Mouse (Mus musculus): Measurements from ENCODE around the gene Pef1. TPM values are rescaled to one million over a fixed set of nuclear protein-coding genes. Genes with fewer than 3 reads are reported as not detected.

Pef1 gene
- polyA plus RNA-seq, 1 experiment from 2014 or later, result 54.3 TPM

DNA sequence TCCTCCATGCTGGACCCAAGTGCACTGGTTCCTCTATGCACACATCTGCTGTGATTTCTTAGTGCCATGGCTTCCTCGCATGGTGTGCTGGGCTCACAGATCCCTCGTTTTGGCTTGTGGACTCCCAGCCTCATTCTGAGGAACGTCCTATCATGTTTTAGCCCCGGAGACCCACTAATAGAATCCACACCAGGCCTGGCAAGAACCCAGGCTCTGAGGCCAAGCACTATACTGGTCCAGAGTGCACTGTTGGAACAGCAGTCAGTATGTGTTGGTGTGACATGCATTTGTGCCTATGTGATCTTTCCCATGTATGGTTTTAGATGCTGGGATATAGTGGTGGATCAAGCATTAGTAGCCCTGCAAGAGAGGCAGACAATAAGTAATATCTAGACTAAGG lies 29.0 kb upstream of the Pef1 start:
- ATAC-seq (ENCODE audit: insufficient number of reproducible peaks, low FRiP score), result no peak
- peaks cover 54% of the 10 kb centered on the region for H3K27me3 ChIP-seq (replicated peaks)

DNA sequence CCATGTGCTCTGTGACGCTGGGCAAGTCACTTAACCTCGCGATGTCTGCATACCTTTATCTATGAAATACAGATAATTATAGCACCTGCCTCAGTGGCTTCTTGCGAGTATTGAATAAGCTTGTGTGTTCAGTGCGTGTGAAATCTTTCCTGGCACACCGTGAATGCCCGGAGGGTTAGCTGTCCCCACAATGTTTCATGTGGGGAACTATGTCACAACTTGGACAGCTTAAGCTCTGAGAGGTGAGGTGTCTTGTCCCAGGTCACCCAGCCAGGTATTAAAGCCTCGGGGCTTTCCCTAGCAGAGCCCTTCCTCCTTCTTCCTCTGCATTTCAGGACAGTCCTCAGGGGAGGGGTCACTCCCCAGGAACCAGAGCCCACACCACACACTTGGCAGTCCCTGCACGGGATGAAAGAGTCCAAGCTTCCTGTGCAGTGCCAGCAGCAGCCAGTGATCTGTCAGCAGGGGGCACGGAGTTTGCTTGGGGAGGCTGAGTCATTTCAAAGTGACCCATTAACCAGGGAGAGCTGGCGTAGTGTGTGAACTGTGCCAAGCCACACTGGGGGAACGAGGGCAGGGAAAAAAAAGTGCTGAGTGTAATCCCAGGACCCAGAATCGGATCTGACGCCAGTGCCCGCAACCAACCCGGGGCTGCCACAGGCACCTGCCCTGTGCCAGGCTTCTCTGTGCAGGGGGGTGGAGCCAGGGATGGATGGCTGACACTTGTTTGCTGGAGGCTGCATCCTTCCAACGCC lies 27.4 kb upstream of the Pef1 start:
- H3K27me3 ChIP-seq (replicated peaks), result peaks cover 66% of the 10 kb centered on the region

More for the DNA sequence above, 29.0 kb upstream of the Pef1 start:
- Histone ChIP-seq H3K4me2 (no peak overlapping the region), H3K36me3 (no peaks in the 10 kb centered on the region), H3K4me1 (replicated peaks) (0 out of 2 replicates have a peak, but pooled peaks cover 3% of the 10 kb centered on the region), H3K4me3 (no peak overlapping the region), H3K9ac (no peak overlapping the region), H3K27ac (ENCODE audit: poor library complexity, severe bottlenecking) (no peak overlapping the region), H3K9me3 (replicated peaks) (no peaks in the 10 kb centered on the region)
- WGBS, result 79% methylated on average over 4 of the region's 4 CpGs

DNA sequence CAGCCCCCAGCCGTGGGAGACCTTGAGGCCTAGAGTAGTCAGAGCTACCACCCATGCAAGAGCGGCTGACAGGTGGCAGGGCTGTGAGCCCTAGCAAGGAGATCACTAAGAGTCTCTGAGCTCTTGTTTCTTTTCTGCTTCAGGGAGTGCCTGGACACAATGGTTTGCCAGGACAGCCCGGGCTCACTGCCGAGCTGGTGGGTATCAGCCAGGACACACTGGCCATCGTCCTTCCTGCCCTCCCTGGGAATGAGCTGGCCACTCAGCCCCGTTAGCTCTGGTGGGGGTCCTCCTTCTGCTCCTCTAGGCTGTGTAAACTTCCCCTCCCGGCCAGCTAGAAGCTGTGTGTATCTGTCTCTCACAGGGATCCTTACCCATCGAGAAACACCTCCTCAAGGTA lies 25.5 kb upstream of the Pef1 start:
- no peak overlapping the region for H3K4me3 ChIP-seq
- H3K9me3 ChIP-seq (replicated peaks), result no peaks in the 10 kb centered on the region
- H3K4me1 ChIP-seq (replicated peaks), result peaks cover 17% of the 10 kb centered on the region
- ATAC-seq (ENCODE audit: insufficient number of reproducible peaks, low FRiP score), result no peak
- H3K27ac ChIP-seq (ENCODE audit: poor library complexity, severe bottlenecking), result no peak overlapping the region
- H3K27me3 ChIP-seq (replicated peaks), result peaks cover 78% of the 10 kb centered on the region
- no peak overlapping the region for H3K4me2 ChIP-seq
- H3K9ac ChIP-seq, result no peak overlapping the region
- 55% methylated on average over 8 of the region's 8 CpGs for WGBS
- H3K36me3 ChIP-seq, result no peaks in the 10 kb centered on the region

More for the DNA sequence above, 27.4 kb upstream of the Pef1 start:
- Histone ChIP-seq H3K36me3 (no peaks in the 10 kb centered on the region), H3K4me1 (replicated peaks) (0 out of 2 replicates have a peak, but pooled peaks cover 3% of the 10 kb centered on the region), H3K4me2 (no peak overlapping the region), H3K9me3 (replicated peaks) (no peaks in the 10 kb centered on the region), H3K4me3 (no peak overlapping the region), H3K27ac (ENCODE audit: poor library complexity, severe bottlenecking) (no peak overlapping the region), H3K9ac (no peak overlapping the region)
- WGBS, result 69% methylated on average over 17 of the region's 17 CpGs
- no peak for ATAC-seq (ENCODE audit: insufficient number of reproducible peaks, low FRiP score)

DNA sequence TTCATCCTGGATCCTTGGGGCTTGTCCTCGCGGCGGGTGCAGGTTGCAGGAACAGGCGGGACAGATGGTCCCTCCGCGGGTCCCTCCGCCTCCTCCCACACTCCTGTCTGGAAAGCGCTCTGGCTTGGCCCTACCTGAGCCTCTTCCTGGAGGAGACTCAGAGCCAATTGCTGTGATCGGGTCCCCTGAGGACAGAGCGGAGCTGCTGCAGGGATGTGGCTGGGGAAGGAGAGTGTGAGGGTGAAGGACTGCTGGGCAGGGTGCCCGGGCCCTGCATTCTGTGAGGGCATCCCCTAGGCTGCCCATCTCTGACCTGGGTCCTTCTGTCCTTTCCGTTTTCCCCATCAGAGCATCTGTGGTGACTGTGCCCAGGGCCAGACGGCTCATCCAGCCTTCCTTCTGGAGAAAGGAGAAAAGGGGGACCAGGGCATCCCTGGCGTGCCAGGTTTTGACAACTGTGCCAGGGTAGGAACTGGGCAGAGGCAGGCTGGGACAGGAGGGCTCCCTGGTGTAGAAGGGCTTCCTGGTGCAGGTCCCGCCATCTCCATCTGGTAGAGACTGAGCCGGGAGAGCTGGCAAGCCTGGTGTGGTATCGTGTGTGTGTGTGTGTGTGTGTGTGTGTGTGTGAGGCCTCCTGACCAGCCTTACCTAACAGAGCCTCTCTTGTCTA lies 23.4 kb upstream of the Pef1 start:
- H3K27ac ChIP-seq (ENCODE audit: poor library complexity, severe bottlenecking), result no peak overlapping the region
- WGBS, result 45% methylated on average over 17 of the region's 17 CpGs
- H3K36me3 ChIP-seq, result no peaks in the 10 kb centered on the region
- no peak overlapping the region for H3K4me3 ChIP-seq
- 0 out of 2 replicates have a peak, but pooled peaks have one; percentile 12 for ATAC-seq (ENCODE audit: insufficient number of reproducible peaks, low FRiP score)
- H3K9me3 ChIP-seq (replicated peaks), result no peaks in the 10 kb centered on the region
- no peak overlapping the region for H3K9ac ChIP-seq
- H3K27me3 ChIP-seq (replicated peaks), result peaks cover 90% of the 10 kb centered on the region
- peaks cover 21% of the 10 kb centered on the region for H3K4me1 ChIP-seq (replicated peaks)
- H3K4me2 ChIP-seq, result no peak overlapping the region

DNA sequence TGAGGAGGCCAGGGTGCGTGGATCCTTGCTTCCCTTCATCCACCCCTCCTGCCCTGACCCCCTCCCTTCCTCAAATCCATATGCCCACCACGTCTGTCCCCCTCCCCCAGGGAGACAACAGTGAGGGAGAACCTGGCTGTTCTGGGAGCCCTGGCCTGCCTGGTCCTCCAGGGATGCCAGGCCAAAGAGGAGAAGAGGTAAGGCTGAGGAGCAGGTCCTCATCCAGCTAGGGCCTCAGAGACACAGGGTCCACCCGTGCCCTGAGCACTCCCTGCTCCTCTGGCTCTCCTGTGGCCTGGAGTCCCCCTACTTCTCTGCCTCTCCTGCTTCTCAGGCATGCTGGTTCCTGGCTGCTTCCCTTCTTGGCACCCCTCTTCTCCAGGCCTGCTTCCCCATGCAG lies 22.8 kb upstream of the Pef1 start:
- no peak overlapping the region for H3K27ac ChIP-seq (ENCODE audit: poor library complexity, severe bottlenecking)
- H3K36me3 ChIP-seq, result no peaks in the 10 kb centered on the region
- H3K4me2 ChIP-seq, result no peak overlapping the region
- no peak for ATAC-seq (ENCODE audit: insufficient number of reproducible peaks, low FRiP score)
- no peak overlapping the region for H3K9ac ChIP-seq
- peaks cover 24% of the 10 kb centered on the region for H3K4me1 ChIP-seq (replicated peaks)
- H3K27me3 ChIP-seq (replicated peaks), result peaks cover 89% of the 10 kb centered on the region
- no peaks in the 10 kb centered on the region for H3K9me3 ChIP-seq (replicated peaks)
- H3K4me3 ChIP-seq, result no peak overlapping the region
- WGBS, result 57% methylated on average over 3 of the region's 3 CpGs

DNA sequence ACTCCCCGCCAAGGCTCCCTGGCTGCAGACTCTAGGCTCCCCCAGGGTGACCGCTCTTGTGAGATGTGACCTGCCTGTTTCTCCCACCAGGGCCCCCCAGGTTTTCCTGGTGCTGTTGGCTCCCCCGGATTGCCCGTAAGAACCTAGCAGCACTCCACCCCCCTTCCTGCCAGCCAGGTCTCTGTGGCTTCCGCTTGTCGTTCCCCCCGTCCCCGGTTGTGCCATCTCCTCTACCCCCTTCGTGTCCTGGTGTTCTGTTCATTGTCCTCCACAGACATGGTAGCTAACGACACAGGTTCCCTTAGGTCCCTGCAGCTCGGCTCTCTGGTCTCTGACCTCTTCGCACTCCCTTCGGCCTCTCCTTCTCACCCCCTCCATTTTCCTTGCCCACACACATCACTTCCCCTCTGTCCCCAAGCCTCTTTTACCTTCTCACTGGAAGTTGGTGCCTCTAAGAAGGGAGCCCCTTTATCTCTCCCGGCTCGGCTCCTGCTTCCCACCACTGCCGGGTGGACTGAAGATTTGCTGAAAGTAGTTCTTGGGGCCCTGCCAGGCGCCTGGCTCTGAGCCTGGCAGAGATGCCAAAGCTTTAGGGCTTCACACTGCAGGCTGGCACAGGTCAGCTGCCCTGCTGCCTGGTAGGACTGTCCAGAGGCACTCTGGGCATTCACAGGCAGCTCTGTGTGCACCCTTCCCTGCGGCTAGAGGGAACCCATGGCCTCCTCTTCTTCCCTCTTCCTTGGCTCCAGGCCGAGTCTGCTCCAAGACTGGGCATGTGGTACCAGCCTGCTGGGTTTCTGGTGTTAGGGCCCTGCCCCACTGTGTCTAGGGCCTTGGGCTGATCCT lies 20.8 kb upstream of the Pef1 start:
- H3K27ac ChIP-seq (ENCODE audit: poor library complexity, severe bottlenecking), result no peak overlapping the region
- H3K4me2 ChIP-seq, result no peak overlapping the region
- no peak overlapping the region for H3K4me3 ChIP-seq
- no peaks in the 10 kb centered on the region for H3K9me3 ChIP-seq (replicated peaks)
- no peaks in the 10 kb centered on the region for H3K36me3 ChIP-seq
- WGBS, result 59% methylated on average over 19 of the region's 19 CpGs
- H3K27me3 ChIP-seq (replicated peaks), result peaks cover 83% of the 10 kb centered on the region
- H3K4me1 ChIP-seq (replicated peaks), result peaks cover 21% of the 10 kb centered on the region
- H3K9ac ChIP-seq, result no peak overlapping the region; the same call in 1 of the 2 replicates
- no peak for ATAC-seq (ENCODE audit: insufficient number of reproducible peaks, low FRiP score)

DNA sequence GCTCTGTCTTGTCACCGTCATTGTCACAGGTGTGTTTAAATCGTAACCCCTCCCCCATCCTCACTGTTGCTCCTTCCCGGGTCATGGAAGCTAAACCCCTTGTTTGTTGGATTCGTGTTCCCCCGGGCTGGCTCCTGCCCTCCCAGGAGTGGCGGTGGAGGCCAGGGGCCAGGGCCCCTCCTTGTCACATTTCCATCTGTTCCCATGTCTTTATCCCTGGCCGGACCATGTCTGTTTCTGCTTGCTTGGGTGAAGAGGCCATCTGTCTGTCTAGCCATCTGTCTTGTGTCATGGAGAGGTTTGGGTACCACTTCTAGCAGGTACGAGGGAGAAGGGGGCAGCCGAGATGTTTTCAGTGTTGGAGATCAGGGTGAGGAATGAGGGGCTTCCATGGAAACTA lies 20.1 kb upstream of the Pef1 start:
- Histone ChIP-seq H3K4me2 (no peak overlapping the region), H3K27me3 (replicated peaks) (peaks cover 84% of the 10 kb centered on the region), H3K27ac (ENCODE audit: poor library complexity, severe bottlenecking) (no peak overlapping the region), H3K36me3 (no peaks in the 10 kb centered on the region), H3K9me3 (replicated peaks) (no peaks in the 10 kb centered on the region), H3K4me1 (replicated peaks) (peaks cover 21% of the 10 kb centered on the region), H3K4me3 (no peak overlapping the region), H3K9ac (no peak overlapping the region)
- 62% methylated on average over 9 of the region's 9 CpGs for WGBS
- no peak for ATAC-seq (ENCODE audit: insufficient number of reproducible peaks, low FRiP score)

DNA sequence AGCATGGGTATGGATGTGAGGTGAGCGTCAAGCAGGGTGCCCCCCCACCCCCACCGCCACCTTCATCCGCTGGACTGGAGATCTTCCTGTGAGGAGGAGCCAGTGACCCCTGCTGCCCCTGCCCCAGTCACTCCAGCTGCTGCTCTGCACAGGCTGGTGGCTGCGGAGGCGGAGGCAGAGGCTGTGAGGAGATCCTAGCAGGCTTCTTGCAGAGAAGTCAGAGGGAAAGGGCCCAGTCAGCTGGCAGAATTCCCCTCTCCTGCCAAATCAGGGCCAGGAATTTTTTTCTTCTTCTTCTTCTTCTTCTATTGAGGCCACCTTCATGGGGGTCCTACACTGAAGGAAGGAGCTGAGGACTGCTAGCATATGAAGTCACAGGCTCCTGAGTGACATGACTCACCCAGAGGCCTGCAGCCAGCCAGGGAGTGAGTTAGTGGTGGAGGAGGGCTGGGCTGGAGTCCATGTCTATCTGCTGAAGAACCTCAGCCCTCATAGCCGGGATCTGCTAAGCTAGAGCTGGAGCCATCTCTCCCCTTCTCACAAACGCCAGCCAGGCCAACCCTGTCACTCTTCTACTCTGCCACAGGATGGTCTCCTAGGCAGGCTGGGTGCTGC lies 17.9 kb upstream of the Pef1 start:
- Histone ChIP-seq H3K4me3 (no peak overlapping the region), H3K4me2 (no peak overlapping the region), H3K36me3 (no peaks in the 10 kb centered on the region), H3K9ac (no peak overlapping the region), H3K27me3 (replicated peaks) (peaks cover 80% of the 10 kb centered on the region), H3K4me1 (replicated peaks) (peaks cover 21% of the 10 kb centered on the region), H3K9me3 (replicated peaks) (no peaks in the 10 kb centered on the region), H3K27ac (ENCODE audit: poor library complexity, severe bottlenecking) (no peak overlapping the region)
- ATAC-seq (ENCODE audit: insufficient number of reproducible peaks, low FRiP score), result no peak
- 49% methylated on average over 7 of the region's 7 CpGs for WGBS

DNA sequence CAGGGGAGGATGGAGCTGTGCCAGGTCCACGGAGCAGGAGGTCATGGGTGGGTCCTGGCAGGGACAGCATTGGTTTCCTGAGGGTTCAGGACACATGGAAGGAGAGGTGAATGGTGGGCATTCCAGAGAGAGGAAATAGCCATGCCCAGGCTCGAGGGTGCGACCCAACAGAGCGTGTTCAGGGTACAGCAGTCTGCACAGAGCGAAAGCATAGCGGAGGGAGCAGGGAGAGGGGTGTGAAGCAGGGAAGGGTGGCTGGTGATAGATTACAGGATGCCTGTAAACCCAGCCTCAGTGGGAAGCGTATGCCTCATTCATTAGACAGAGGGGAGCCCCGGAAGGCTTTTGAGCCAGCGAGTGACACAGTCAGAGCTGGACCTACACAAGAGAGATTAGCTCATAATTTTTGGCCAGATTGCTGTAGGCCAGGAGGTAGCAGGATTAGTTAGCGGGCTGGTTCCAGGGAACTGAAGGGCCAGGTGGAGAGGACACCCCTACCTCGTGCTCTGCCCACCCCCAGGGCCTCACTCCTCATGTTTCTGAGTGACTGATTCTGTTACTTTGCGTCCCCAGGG lies 17.0 kb upstream of the Pef1 start:
- H3K4me3 ChIP-seq, result no peak overlapping the region
- ATAC-seq (ENCODE audit: insufficient number of reproducible peaks, low FRiP score), result no peak
- no peak overlapping the region for H3K9ac ChIP-seq
- H3K9me3 ChIP-seq (replicated peaks), result no peaks in the 10 kb centered on the region
- H3K27me3 ChIP-seq (replicated peaks), result peaks cover 81% of the 10 kb centered on the region
- H3K4me2 ChIP-seq, result no peak overlapping the region
- H3K27ac ChIP-seq (ENCODE audit: poor library complexity, severe bottlenecking), result no peak overlapping the region
- peaks cover 21% of the 10 kb centered on the region for H3K4me1 ChIP-seq (replicated peaks)
- 65% methylated on average over 12 of the region's 12 CpGs for WGBS
- no peaks in the 10 kb centered on the region for H3K36me3 ChIP-seq

DNA sequence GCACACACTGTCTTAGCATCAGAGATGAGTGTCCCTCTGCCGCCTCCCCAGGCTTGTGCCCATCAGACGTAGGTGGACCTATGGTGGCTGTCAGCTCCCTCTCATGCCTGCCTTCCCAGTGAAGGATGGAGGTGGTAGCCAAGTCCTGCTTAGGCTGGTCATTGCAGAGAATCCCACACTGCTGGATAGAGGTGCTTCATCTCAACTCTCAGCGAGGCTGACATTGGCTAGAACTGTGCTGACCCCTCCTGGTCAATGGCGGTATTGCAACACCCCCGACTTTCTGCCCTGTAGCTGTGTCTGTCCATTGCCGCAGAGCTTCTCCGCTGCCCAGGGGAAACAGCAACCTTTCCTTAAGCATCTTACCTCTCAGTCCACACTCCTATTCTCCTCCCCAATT lies 15.1 kb upstream of the Pef1 start:
- Histone ChIP-seq H3K4me3 (no peak overlapping the region), H3K27me3 (replicated peaks) (peaks cover 87% of the 10 kb centered on the region), H3K36me3 (no peaks in the 10 kb centered on the region), H3K9me3 (replicated peaks) (no peaks in the 10 kb centered on the region), H3K9ac (no peak overlapping the region), H3K27ac (ENCODE audit: poor library complexity, severe bottlenecking) (no peak overlapping the region), H3K4me2 (no peak overlapping the region), H3K4me1 (replicated peaks) (0 out of 2 replicates have a peak, but pooled peaks cover 3% of the 10 kb centered on the region)
- WGBS, result 10% methylated on average over 7 of the region's 7 CpGs
- 0 out of 2 replicates have a peak, but pooled peaks have one; percentile 3 for ATAC-seq (ENCODE audit: insufficient number of reproducible peaks, low FRiP score)
